Mouse (Mus musculus): Measurements from ENCODE around the gene Dst.
A peak's percentile ranks its signal among the peaks of the same experiment; 100 is the strongest.
"Not testable (repeated sequence)": the region's sequence is repeated elsewhere in the genome, so short reads cannot be mapped to it uniquely, and the experiment has no call there.

The Dst gene

GRCm38 (mm10) chr1:34063943-34064342 is 155.9 kb downstream of the Dst start:
- DNase-seq (ENCODE audit: low spot score): peak; percentile 20

- no peak for DNase-seq (ENCODE audit: low spot score)
Measured at GRCm38 (mm10) chr1:34065551-34066048, 157.6 kb downstream of the Dst start.

- DNase-seq (ENCODE audit: low spot score): not testable (repeated sequence)
Measured at GRCm38 (mm10) chr1:34066401-34066800, 158.4 kb downstream of the Dst start.

GRCm38 (mm10) chr1:34068341-34068740 is 160.3 kb downstream of the Dst start:
- DNase-seq (ENCODE audit: low spot score): peak; percentile 33

- DNase-seq (ENCODE audit: low spot score): no peak
Measured at GRCm38 (mm10) chr1:34069514-34070290, 161.7 kb downstream of the Dst start.

GRCm38 (mm10) chr1:34070474-34070873 is 162.4 kb downstream of the Dst start:
- no peak for DNase-seq (ENCODE audit: low spot score)

GRCm38 (mm10) chr1:34070991-34071639 is 163.1 kb downstream of the Dst start:
- DNase-seq (ENCODE audit: low spot score): no peak

- no peak for DNase-seq (ENCODE audit: low spot score)
Measured at GRCm38 (mm10) chr1:34072262-34072661, 164.2 kb downstream of the Dst start.

GRCm38 (mm10) chr1:34073436-34074169 is 165.6 kb downstream of the Dst start:
- DNase-seq (ENCODE audit: low spot score): no peak

- peak; percentile 61 for DNase-seq (ENCODE audit: low spot score)
Measured at GRCm38 (mm10) chr1:34074245-34075187, 166.5 kb downstream of the Dst start.

GRCm38 (mm10) chr1:34076701-34077421 is 168.8 kb downstream of the Dst start:
- DNase-seq (ENCODE audit: low spot score): peak; percentile 46

- DNase-seq (ENCODE audit: low spot score): no peak
Measured at GRCm38 (mm10) chr1:34077422-34077790, 169.4 kb downstream of the Dst start.

- no peak for DNase-seq (ENCODE audit: low spot score)
Measured at GRCm38 (mm10) chr1:34077941-34078340, 169.9 kb downstream of the Dst start.

GRCm38 (mm10) chr1:34089011-34089410 is 181.0 kb downstream of the Dst start:
- no peak for DNase-seq (ENCODE audit: low spot score)

- DNase-seq (ENCODE audit: low spot score): no peak
Measured at GRCm38 (mm10) chr1:34090700-34091099, 182.7 kb downstream of the Dst start.

- no peak for DNase-seq (ENCODE audit: low spot score)
Measured at GRCm38 (mm10) chr1:34093652-34094051, 185.6 kb downstream of the Dst start.

GRCm38 (mm10) chr1:34094301-34094700 is 186.3 kb downstream of the Dst start:
- DNase-seq (ENCODE audit: low spot score): no peak

GRCm38 (mm10) chr1:34095173-34095572 is 187.1 kb downstream of the Dst start:
- DNase-seq (ENCODE audit: low spot score): no peak

GRCm38 (mm10) chr1:34096923-34097322 is 188.9 kb downstream of the Dst start:
- DNase-seq (ENCODE audit: low spot score): no peak

GRCm38 (mm10) chr1:34097640-34098039 is 189.6 kb downstream of the Dst start:
- no peak for DNase-seq (ENCODE audit: low spot score)

GRCm38 (mm10) chr1:34099439-34099838 is 191.4 kb downstream of the Dst start:
- no peak for DNase-seq (ENCODE audit: low spot score)

Measured in embryo, embryonic 10 days (tissue).